Mouse (Mus musculus) bone marrow macrophage, adult 2 months (primary cell): ENCODE measurements around the gene Slc17a1. TPM values are rescaled to one million over a fixed set of nuclear protein-coding genes. Genes with fewer than 3 reads are reported as not detected.

Experiments used
- H3K27ac ChIP-seq: 2 replicates; pipeline ENCODE4 v1.5.1; 2012; ENCODE audit warnings: low read depth, low read length; ENCODE audit not compliant: insufficient read depth
- H3K4me1 ChIP-seq: 2 replicates; pipeline ENCODE4 v1.6.1; 2012; ENCODE audit warnings: low read length; ENCODE audit not compliant: control insufficient read depth, insufficient read depth
- H3K4me3 ChIP-seq: 2 replicates; pipeline ENCODE4 v1.5.1; 2012; ENCODE audit warnings: mild to moderate bottlenecking, low read length, moderate library complexity; ENCODE audit not compliant: insufficient read depth
- CTCF ChIP-seq: IDR thresholded peaks from 2 replicates; pipeline ENCODE4 v1.5.1; 2012; ENCODE audit warnings: low read depth, mild to moderate bottlenecking, low read length, moderate library complexity
- POLR2A ChIP-seq: IDR thresholded peaks from 2 replicates; pipeline ENCODE4 v1.6.1; 2012; ENCODE audit warnings: mild to moderate bottlenecking, low read depth, low read length, borderline replicate concordance
- polyA plus RNA-seq: library from polyadenylated mRNA; stranded (reverse); fragments of >200 nt; gene quantifications from 2 replicates; pipeline ENCODE4 v1.2.4, GENCODE M21; 2012; ENCODE audit not compliant: missing spikeins, insufficient read depth, insufficient read length

The Slc17a1 gene
- polyA plus RNA-seq, 1 experiment: not detected

DNA sequence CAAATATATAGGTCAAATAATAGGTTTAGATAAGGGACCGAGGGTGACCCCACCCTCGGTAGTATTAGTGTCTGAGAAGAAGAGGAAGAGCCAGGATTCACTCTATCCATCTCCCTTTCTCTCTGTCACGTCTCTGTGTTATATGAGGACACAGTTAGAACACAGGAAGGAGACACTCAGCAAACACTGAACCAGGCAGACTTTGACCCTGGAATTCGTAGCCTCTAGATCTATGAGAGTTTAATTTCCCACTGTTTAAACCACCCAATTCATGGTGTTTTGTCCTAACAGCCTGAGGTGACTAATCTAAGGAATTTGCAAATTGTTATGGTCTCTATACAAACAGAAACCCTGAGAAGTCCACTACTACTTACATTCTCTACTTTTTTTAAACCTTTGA is 50.1 kb downstream of the Slc17a1 start:
- TF ChIP-seq POLR2A (no peak), CTCF (no peak)
- no peaks in the 10 kb centered on the region for H3K4me1 ChIP-seq
- H3K4me3 ChIP-seq: no peak overlapping the region
- no peak overlapping the region for H3K27ac ChIP-seq

DNA sequence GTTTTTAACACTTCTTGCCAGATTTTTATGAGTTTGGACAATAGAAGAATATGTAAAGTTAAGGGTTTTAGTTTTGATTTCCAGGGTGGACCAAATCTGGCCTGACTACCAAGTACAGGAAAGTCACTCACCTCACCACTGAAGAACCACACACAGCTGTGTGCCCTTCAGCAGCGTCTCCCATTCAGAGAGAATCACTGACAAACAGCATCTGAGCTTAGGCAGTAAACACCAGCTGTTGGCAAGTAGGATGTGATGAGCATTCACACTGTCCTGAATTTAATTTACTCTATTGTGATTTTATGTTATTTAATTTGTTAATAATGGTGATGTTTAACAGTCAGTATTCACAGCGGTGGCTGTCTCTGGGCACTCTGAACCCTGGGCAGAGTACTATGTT is 58.2 kb downstream of the Slc17a1 start:
- TF ChIP-seq CTCF (no peak), POLR2A (no peak)
- H3K4me1 ChIP-seq: no peaks in the 10 kb centered on the region
- no peak overlapping the region for H3K4me3 ChIP-seq
- H3K27ac ChIP-seq: no peak overlapping the region

DNA sequence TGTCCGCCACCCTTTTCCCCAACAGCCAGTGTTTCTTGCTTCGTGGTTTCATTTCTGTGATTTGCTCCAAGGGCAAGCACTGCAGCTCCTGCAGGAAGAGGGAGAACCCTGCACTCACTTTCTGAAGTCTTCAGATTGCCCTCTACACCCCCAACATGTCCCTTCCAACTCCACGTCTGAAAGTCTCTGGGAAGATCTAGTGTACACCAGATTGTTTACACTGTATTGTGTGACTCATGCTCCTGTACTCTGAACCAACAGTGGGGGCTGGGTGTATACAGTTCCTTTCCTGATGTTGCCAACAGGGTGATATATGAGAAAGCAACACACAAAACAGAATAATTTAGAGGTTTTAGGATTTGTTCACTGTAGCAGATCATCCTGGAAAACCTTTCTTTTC is 61.1 kb downstream of the Slc17a1 start:
- Histone ChIP-seq H3K4me3 (no peak overlapping the region), H3K4me1 (no peaks in the 10 kb centered on the region), H3K27ac (no peak overlapping the region)
- TF ChIP-seq POLR2A: no peak
- TF ChIP-seq CTCF: no peak

DNA sequence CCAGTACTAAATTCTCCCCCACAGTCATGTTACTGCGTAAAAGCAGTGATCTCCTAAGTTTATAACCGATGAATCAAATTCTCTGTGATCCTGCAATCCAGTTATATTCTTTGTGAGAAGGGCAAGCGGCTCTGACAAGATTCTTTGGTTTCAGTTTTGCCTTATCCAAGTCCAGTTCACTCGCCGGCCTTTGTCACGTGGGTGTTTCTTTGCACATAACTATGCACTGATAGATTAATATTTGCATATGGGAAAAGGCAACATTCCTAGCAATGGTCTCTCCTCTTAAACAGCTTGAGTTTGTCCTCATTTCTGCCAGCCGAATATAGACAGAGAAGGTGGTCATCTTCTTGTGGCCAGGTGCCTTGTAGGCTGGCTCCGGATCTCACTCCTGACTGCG is 62.9 kb downstream of the Slc17a1 start:
- TF ChIP-seq POLR2A (no peak), CTCF (no peak)
- Histone ChIP-seq H3K27ac (no peak overlapping the region), H3K4me1 (no peaks in the 10 kb centered on the region), H3K4me3 (no peak overlapping the region)

DNA sequence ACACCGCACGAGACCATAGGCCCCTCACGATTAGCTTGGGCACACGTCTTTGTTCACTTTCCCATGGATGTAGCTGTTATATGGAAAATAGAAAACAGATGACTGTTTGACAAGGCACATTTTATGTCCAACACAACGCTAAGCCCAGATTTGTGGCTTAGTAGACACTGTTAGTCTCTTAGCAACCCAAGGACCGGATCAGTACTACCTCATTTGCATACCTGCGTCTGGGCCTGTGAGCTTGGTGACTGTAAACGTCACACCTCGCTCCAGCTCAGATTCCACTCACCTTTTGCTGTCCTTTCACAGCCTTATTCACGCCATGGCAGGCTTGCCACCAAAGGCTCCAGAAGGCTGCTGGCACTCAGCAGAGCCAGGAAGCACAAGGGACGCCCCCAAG is 63.4 kb downstream of the Slc17a1 start:
- TF ChIP-seq CTCF: no peak
- no peak for TF ChIP-seq POLR2A
- no peaks in the 10 kb centered on the region for H3K4me1 ChIP-seq
- no peak overlapping the region for H3K4me3 ChIP-seq
- no peak overlapping the region for H3K27ac ChIP-seq

DNA sequence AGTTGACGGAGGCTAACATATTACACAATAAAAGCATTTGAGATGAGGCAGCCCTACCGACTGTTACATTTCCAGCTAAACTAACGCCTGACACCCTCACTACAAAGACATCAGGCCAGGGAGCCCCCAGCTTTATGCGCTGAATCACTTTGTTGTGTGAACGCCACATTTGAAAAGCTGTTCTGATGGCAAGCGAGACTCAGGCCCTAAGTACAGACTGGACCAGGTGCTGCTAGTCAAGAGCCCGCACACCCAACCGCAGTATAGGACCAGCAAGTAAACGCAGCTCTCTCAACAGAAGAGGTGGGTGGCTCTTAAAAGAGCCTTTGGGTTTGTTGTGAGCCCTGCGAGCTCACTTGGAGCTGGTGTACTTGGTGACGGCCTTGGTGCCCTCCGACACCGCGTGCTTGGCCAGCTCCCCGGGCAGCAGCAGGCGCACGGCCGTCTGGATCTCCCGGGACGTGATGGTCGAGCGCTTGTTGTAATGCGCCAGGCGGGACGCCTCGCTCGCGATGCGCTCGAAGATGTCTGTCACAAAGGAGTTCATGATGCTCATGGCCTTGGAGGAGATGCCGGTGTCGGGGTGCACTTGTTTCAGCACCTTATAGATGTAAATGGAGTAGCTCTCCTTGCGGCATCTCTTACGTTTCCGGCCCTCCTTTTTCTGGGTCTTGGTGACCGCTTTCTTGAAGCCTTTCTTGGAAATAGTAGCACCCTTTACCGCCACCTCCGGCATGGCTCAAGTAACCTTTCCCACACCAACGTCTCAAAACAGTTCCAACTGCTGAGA is 66.1 kb downstream of the Slc17a1 start, which contains the start of gene Hist1h2ba:
Gene Hist1h2ba, minus strand, starts transcription at position 736 of the 790 bp plus-strand sequence.
- H3K4me1 ChIP-seq: no peaks in the 10 kb centered on the region
- no peak within 1 kb of the TSS for H3K27ac ChIP-seq
- TF ChIP-seq POLR2A: no peak
- TF ChIP-seq CTCF: no peak
- H3K4me3 ChIP-seq: no peak within 1 kb of the TSS

DNA sequence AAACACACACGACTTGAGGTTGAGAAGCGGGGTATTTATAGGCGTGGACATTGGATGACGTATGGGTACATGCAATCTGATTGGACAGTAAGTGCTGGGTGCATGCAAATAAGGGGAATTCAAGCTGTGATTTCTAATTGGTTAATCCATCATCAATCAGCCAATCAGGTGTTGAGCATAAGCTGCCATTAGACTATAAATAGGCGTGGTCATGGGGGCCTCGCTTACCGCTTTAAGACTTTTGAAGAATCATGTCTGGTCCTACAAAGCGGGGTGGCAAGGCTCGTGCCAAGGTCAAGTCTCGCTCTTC is 66.6 kb downstream of the Slc17a1 start, which contains the start of gene Hist1h2aa:
Gene Hist1h2aa, plus strand, starts transcription at position 252 of the 310 bp plus-strand sequence.
- no peak for TF ChIP-seq POLR2A
- no peak for TF ChIP-seq CTCF
- Histone ChIP-seq H3K27ac (no peak within 1 kb of the TSS), H3K4me1 (no peaks in the 10 kb centered on the region)

DNA sequence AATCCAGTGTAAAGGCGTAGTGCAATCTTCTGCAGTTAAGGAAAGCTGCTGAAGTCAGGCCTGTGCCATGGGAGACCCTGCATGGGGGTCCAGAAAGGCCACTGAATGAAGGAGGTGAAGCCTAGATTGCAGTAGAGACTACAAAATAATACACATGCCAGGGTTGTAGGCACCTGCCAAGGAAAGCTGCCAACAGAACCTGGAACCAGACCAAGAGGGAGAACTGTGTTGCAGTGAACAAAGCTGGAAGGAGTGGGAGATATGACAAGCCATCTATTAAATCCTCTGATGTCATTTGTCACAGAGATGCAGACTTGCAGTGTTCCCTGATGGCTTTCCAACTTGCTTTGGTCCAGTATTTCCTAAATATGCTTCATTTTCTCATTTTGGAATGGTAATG is 71.1 kb downstream of the Slc17a1 start:
- H3K4me3 ChIP-seq: no peak overlapping the region
- TF ChIP-seq POLR2A: no peak
- TF ChIP-seq CTCF: no peak
- no peak overlapping the region for H3K27ac ChIP-seq
- H3K4me1 ChIP-seq: no peaks in the 10 kb centered on the region

More for the DNA sequence above, 66.6 kb downstream of the Slc17a1 start, which contains the start of gene Hist1h2aa:
- no peak within 1 kb of the TSS for H3K4me3 ChIP-seq

DNA sequence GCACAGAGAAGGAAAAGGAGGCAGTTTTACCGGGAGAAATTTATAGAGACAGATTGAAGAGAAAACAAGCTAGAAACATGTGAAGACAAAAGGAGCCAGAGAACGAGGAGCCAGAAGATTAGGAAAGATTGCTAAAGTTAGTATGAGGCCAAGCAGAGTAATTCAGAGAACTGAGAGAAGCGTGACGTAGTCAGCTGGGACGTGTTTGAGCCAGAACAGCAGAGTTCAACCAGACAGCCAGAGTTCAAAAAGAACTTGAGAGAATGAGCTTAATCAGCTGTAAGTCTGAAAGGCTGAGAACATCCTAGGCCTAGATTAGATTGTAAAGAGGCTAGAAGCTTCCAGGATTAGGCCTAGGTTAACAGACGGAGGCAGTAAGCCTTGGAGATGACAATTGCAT is 72.7 kb downstream of the Slc17a1 start:
- Histone ChIP-seq H3K4me1 (no peaks in the 10 kb centered on the region), H3K27ac (no peak overlapping the region), H3K4me3 (no peak overlapping the region)
- no peak for TF ChIP-seq POLR2A
- TF ChIP-seq CTCF: no peak

DNA sequence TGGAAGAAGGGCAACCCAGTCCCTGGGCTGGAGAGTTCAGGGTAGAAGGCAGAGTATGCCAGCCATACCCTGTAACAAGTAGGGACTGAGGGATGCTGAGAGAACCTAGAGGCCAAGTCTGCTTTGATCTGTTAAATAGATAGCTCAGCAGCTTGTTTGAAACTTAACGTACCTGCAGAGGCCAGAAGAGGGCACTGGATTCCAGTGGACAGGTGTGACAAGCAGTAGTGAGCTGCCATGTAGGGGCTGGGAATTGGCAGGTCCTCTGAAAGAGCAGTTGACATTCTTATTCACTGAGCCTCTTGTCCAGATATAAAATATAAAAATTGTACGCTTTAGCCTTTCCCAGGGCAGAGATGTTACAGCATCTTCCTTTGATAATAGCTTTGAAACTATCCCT is 75.3 kb downstream of the Slc17a1 start:
- TF ChIP-seq CTCF: no peak
- no peak for TF ChIP-seq POLR2A
- no peak overlapping the region for H3K27ac ChIP-seq
- no peak overlapping the region for H3K4me3 ChIP-seq
- H3K4me1 ChIP-seq: no peaks in the 10 kb centered on the region

Other genes with a start within 250 kb of the Slc17a1 start
- gene Hist1h2be, start 246.6 kb upstream of the Slc17a1 start, polyA plus RNA-seq: 0.86 and 2.1 TPM in 2 replicates
- gene Hist1h1e, start 245.2 kb upstream of the Slc17a1 start, polyA plus RNA-seq: 2.6 TPM in 2 replicates
- 0.35 and 0.40 TPM in 2 replicates for gene Hist1h2ac, start 183.8 kb upstream of the Slc17a1 start, polyA plus RNA-seq
- 55.8 and 61.9 TPM in 2 replicates for gene Hist1h2bc, start 183.6 kb upstream of the Slc17a1 start, polyA plus RNA-seq
- 0.62 TPM in 1 of 2 replicates, not detected in the other for gene Hist1h1t, start 171.9 kb upstream of the Slc17a1 start, polyA plus RNA-seq
- gene Hist1h4c, start 169.3 kb upstream of the Slc17a1 start, polyA plus RNA-seq: not detected in 2 replicates
- 95.3 and 104 TPM in 2 replicates for gene Hfe, start 156.9 kb upstream of the Slc17a1 start, polyA plus RNA-seq
- gene Hist1h1c, start 128.9 kb upstream of the Slc17a1 start, polyA plus RNA-seq: 75.5 and 80.8 TPM in 2 replicates
- 1.2 TPM in 1 of 2 replicates, not detected in the other for gene Hist1h3c, start 122.1 kb upstream of the Slc17a1 start, polyA plus RNA-seq
- 1.3 TPM in 1 of 2 replicates, not detected in the other for gene Hist1h2bb, start 121.0 kb upstream of the Slc17a1 start, polyA plus RNA-seq
- gene Hist1h2ab, start 116.6 kb upstream of the Slc17a1 start, polyA plus RNA-seq: 4.3 and 8.4 TPM in 2 replicates
- 2.1 and 4.8 TPM in 2 replicates for gene Hist1h3b, start 115.5 kb upstream of the Slc17a1 start, polyA plus RNA-seq
- 4.5 and 5.1 TPM in 2 replicates for gene Hist1h4b, start 110.7 kb upstream of the Slc17a1 start, polyA plus RNA-seq
- not detected in 2 replicates for gene Hist1h4a, start 106.5 kb upstream of the Slc17a1 start, polyA plus RNA-seq
- gene Hist1h3a, start 105.4 kb upstream of the Slc17a1 start, polyA plus RNA-seq: not detected in 2 replicates
- gene Hist1h1a, start 104.1 kb upstream of the Slc17a1 start, polyA plus RNA-seq: not detected in 2 replicates
- not detected in 2 replicates for gene Trim38, start 97.8 kb upstream of the Slc17a1 start, polyA plus RNA-seq
- not detected in 2 replicates for gene Slc17a2, start 60.8 kb upstream of the Slc17a1 start, polyA plus RNA-seq
- gene Slc17a3, start 28.3 kb upstream of the Slc17a1 start, polyA plus RNA-seq: not detected in 2 replicates
- gene Slc17a4, start 47.3 kb downstream of the Slc17a1 start, polyA plus RNA-seq: not detected in 2 replicates
- gene Hist1h2ba, start 66.4 kb downstream of the Slc17a1 start, polyA plus RNA-seq: not detected in 2 replicates
- not detected in 2 replicates for gene Hist1h2aa, start 66.7 kb downstream of the Slc17a1 start, polyA plus RNA-seq
- not detected in 2 replicates for gene Scgn, start 123.5 kb downstream of the Slc17a1 start, polyA plus RNA-seq